Mouse (Mus musculus): ENCODE measurements at regions not wholly inside any gene's neighbourhood (a gene's known extent, or its start where the extent isn't known, plus 50 kb on each side); places are given as distances from the start of the nearest gene placed in this dataset.

GRCm38 (mm10) chr16:78216752-78217351, 84.4 kb upstream of the Cxadr start:
- H3K27me3 ChIP-seq (ENCODE audit: control insufficient read depth, insufficient read depth, low read length, poor library complexity, severe bottlenecking), result no peaks in the 10 kb centered on the region; the same call in 1 of the 2 replicates
- no peak overlapping the region for H3K9ac ChIP-seq (ENCODE audit: low read depth, poor library complexity, severe bottlenecking)
- H3K9me3 ChIP-seq (replicated peaks; ENCODE audit: control insufficient read depth, insufficient read depth, low read length, poor library complexity, severe bottlenecking), result no peaks in the 10 kb centered on the region
- no peak for TF ChIP-seq CTCF (IDR thresholded peaks at IDR 0.05; ENCODE audit: low read depth, low read length)
- TF ChIP-seq POLR2A (IDR thresholded peaks at IDR 0.05; ENCODE audit: insufficient read depth, low read length), result no peak
- no peak for TF ChIP-seq EP300 (IDR thresholded peaks at IDR 0.05; ENCODE audit: insufficient read depth, low read depth, low read length)
- H3K27ac ChIP-seq (ENCODE audit: insufficient read depth, low read length), result no peak overlapping the region
- no peak overlapping the region for H3K4me3 ChIP-seq (ENCODE audit: low read depth, low read length)
- H3K4me1 ChIP-seq (ENCODE audit: control insufficient read depth, insufficient read depth, low read length), result no peaks in the 10 kb centered on the region
- no peaks in the 10 kb centered on the region for H3K36me3 ChIP-seq (ENCODE audit: control insufficient read depth, insufficient read depth, low read length, poor library complexity, severe bottlenecking)

GRCm38 (mm10) chr16:78211687-78212086, 89.6 kb upstream of the Cxadr start:
- TF ChIP-seq POLR2A (IDR thresholded peaks at IDR 0.05; ENCODE audit: insufficient read depth, low read length), result no peak
- TF ChIP-seq EP300 (IDR thresholded peaks at IDR 0.05; ENCODE audit: insufficient read depth, low read depth, low read length), result no peak
- Histone ChIP-seq H3K27me3 (ENCODE audit: control insufficient read depth, insufficient read depth, low read length, poor library complexity, severe bottlenecking) (no peaks in the 10 kb centered on the region; the same call in 1 of the 2 replicates), H3K9ac (ENCODE audit: low read depth, poor library complexity, severe bottlenecking) (no peak overlapping the region), H3K36me3 (ENCODE audit: control insufficient read depth, insufficient read depth, low read length, poor library complexity, severe bottlenecking) (no peaks in the 10 kb centered on the region), H3K4me3 (ENCODE audit: low read depth, low read length) (no peak overlapping the region), H3K9me3 (replicated peaks; ENCODE audit: control insufficient read depth, insufficient read depth, low read length, poor library complexity, severe bottlenecking) (no peaks in the 10 kb centered on the region), H3K27ac (ENCODE audit: insufficient read depth, low read length) (no peak overlapping the region), H3K4me1 (ENCODE audit: control insufficient read depth, insufficient read depth, low read length) (no peaks in the 10 kb centered on the region)

- Histone ChIP-seq H3K27ac (ENCODE audit: insufficient read depth, low read length) (no peak overlapping the region), H3K4me3 (ENCODE audit: low read depth, low read length) (no peak overlapping the region), H3K4me1 (ENCODE audit: control insufficient read depth, insufficient read depth, low read length) (no peaks in the 10 kb centered on the region), H3K27me3 (ENCODE audit: control insufficient read depth, insufficient read depth, low read length, poor library complexity, severe bottlenecking) (no peaks in the 10 kb centered on the region; the same call in 1 of the 2 replicates), H3K9me3 (replicated peaks; ENCODE audit: control insufficient read depth, insufficient read depth, low read length, poor library complexity, severe bottlenecking) (no peaks in the 10 kb centered on the region), H3K36me3 (ENCODE audit: control insufficient read depth, insufficient read depth, low read length, poor library complexity, severe bottlenecking) (no peaks in the 10 kb centered on the region), H3K9ac (ENCODE audit: low read depth, poor library complexity, severe bottlenecking) (no peak overlapping the region)
- TF ChIP-seq EP300 (IDR thresholded peaks at IDR 0.05; ENCODE audit: insufficient read depth, low read depth, low read length) (no peak), CTCF (IDR thresholded peaks at IDR 0.05; ENCODE audit: low read depth, low read length) (no peak), POLR2A (IDR thresholded peaks at IDR 0.05; ENCODE audit: insufficient read depth, low read length) (no peak)
These were observed 93.0 kb upstream of the Cxadr start for GRCm38 (mm10) chr16:78208321-78208720.

GRCm38 (mm10) chr16:78204332-78204731, 97.0 kb upstream of the Cxadr start:
- H3K27ac ChIP-seq (ENCODE audit: insufficient read depth, low read length), result no peak overlapping the region
- H3K9me3 ChIP-seq (replicated peaks; ENCODE audit: control insufficient read depth, insufficient read depth, low read length, poor library complexity, severe bottlenecking), result no peaks in the 10 kb centered on the region
- TF ChIP-seq EP300 (IDR thresholded peaks at IDR 0.05; ENCODE audit: insufficient read depth, low read depth, low read length), result no peak
- TF ChIP-seq POLR2A (IDR thresholded peaks at IDR 0.05; ENCODE audit: insufficient read depth, low read length), result no peak
- no peak for TF ChIP-seq CTCF (IDR thresholded peaks at IDR 0.05; ENCODE audit: low read depth, low read length)
- H3K4me1 ChIP-seq (ENCODE audit: control insufficient read depth, insufficient read depth, low read length), result no peaks in the 10 kb centered on the region
- no peaks in the 10 kb centered on the region; the same call in 1 of the 2 replicates for H3K27me3 ChIP-seq (ENCODE audit: control insufficient read depth, insufficient read depth, low read length, poor library complexity, severe bottlenecking)
- H3K9ac ChIP-seq (ENCODE audit: low read depth, poor library complexity, severe bottlenecking), result no peak overlapping the region
- no peaks in the 10 kb centered on the region for H3K36me3 ChIP-seq (ENCODE audit: control insufficient read depth, insufficient read depth, low read length, poor library complexity, severe bottlenecking)
- no peak overlapping the region for H3K4me3 ChIP-seq (ENCODE audit: low read depth, low read length)

DNA sequence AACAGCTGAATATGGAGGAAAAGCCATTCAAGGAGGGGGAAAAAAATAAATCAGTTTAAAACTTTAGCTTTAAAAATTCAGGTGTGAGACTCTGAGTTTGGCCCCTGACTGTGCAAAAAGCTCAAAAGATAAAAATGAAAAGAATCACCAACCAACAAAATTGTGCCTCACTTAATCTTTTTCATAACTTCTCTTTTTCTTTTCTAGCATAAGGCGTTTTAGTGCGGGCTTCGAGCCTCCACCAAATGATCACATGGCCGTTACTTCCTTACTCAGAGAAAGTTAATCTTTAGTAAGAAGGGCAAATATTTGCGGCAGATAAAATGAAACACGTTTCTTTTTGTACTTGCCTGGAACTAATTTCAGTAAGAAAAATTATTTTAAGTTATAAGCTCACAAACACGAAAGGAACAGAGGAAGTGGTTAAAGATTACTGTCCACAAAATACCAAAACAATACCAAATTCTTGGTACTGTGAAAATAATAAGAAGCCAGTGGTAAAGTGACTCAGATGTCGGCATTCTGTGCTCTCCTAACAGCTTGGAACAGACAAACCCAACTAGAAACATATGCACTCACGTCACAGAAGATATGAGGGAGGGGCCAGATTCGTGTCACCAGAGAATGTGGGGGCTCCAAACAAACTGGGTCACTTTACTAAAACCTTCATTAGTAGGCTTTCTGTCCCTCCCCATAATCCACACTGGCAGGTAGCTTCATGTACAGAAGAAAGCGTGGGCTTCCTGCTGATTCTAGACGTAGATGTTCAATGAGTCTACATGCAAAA, 101.1 kb upstream of the Cxadr start:
- Histone ChIP-seq H3K27ac (ENCODE audit: insufficient read depth, low read length) (no peak overlapping the region), H3K9me3 (replicated peaks; ENCODE audit: control insufficient read depth, insufficient read depth, low read length, poor library complexity, severe bottlenecking) (no peaks in the 10 kb centered on the region), H3K27me3 (ENCODE audit: control insufficient read depth, insufficient read depth, low read length, poor library complexity, severe bottlenecking) (no peaks in the 10 kb centered on the region; the same call in none of the 2 replicates), H3K4me1 (ENCODE audit: control insufficient read depth, insufficient read depth, low read length) (no peaks in the 10 kb centered on the region), H3K4me3 (ENCODE audit: low read depth, low read length) (no peak overlapping the region), H3K36me3 (ENCODE audit: control insufficient read depth, insufficient read depth, low read length, poor library complexity, severe bottlenecking) (no peaks in the 10 kb centered on the region), H3K9ac (ENCODE audit: low read depth, poor library complexity, severe bottlenecking) (no peak overlapping the region)
- no peak for TF ChIP-seq CTCF (IDR thresholded peaks at IDR 0.05; ENCODE audit: low read depth, low read length)
- no peak for TF ChIP-seq POLR2A (IDR thresholded peaks at IDR 0.05; ENCODE audit: insufficient read depth, low read length)
- TF ChIP-seq EP300 (IDR thresholded peaks at IDR 0.05; ENCODE audit: insufficient read depth, low read depth, low read length), result no peak

DNA sequence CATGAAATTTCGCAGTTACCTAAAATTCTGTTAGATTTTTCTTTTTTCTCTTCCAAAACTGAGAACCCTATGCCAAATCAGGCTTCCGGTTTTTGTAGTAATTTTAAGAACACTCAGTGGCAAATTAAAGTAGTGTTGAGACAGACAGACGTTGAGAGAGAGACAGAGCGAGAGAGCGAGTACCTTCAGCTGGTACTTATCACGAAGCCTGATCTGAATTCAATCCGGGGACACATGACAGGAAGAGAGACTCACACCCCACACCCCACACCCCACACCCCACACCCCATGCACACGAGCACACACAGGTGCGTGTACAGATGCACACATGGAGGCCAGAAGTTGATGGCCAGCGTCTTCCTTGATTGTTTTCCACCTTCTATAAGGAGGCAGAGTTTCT, 102.0 kb upstream of the Cxadr start:
- no peak overlapping the region for H3K27ac ChIP-seq (ENCODE audit: insufficient read depth, low read length)
- H3K36me3 ChIP-seq (ENCODE audit: control insufficient read depth, insufficient read depth, low read length, poor library complexity, severe bottlenecking), result no peaks in the 10 kb centered on the region
- TF ChIP-seq POLR2A (IDR thresholded peaks at IDR 0.05; ENCODE audit: insufficient read depth, low read length) (no peak), EP300 (IDR thresholded peaks at IDR 0.05; ENCODE audit: insufficient read depth, low read depth, low read length) (no peak), CTCF (IDR thresholded peaks at IDR 0.05; ENCODE audit: low read depth, low read length) (no peak)
- no peaks in the 10 kb centered on the region for H3K4me1 ChIP-seq (ENCODE audit: control insufficient read depth, insufficient read depth, low read length)
- no peak overlapping the region for H3K9ac ChIP-seq (ENCODE audit: low read depth, poor library complexity, severe bottlenecking)
- no peaks in the 10 kb centered on the region; the same call in none of the 2 replicates for H3K27me3 ChIP-seq (ENCODE audit: control insufficient read depth, insufficient read depth, low read length, poor library complexity, severe bottlenecking)
- no peak overlapping the region for H3K4me3 ChIP-seq (ENCODE audit: low read depth, low read length)
- H3K9me3 ChIP-seq (replicated peaks; ENCODE audit: control insufficient read depth, insufficient read depth, low read length, poor library complexity, severe bottlenecking), result no peaks in the 10 kb centered on the region

Measured in ES-Bruce4 (cell line).